Mouse (Mus musculus) olfactory bulb, adult 2 months (tissue): ENCODE measurements around the gene Fcer1g.

Experiments used
- CTCF ChIP-seq: fragments of 200-500 bp; IDR thresholded peaks from 2 replicates; pipeline ENCODE4 v1.5.1; 2012; ENCODE audit warnings: low read depth, mild to moderate bottlenecking, low read length, moderate library complexity; ENCODE audit not compliant: insufficient read depth
- POLR2A ChIP-seq: fragments of 200-500 bp; IDR thresholded peaks from 2 replicates; pipeline ENCODE4 v1.6.1; 2012; ENCODE audit warnings: mild to moderate bottlenecking, low read depth, low read length, moderate library complexity; ENCODE audit not compliant: insufficient read depth

GRCm38 (mm10) chr1:171260316-171260715 is 26.2 kb upstream of the Fcer1g start:
- TF ChIP-seq CTCF: no peak
- TF ChIP-seq POLR2A: no peak
